Mouse (Mus musculus) neural tube, embryonic 14.5 days (tissue): ENCODE data around the gene Cct2. TPM values are rescaled to one million over a fixed set of nuclear protein-coding genes. Genes with fewer than 3 reads are reported as not detected.

Experiments used
- ATAC-seq: fragments of 200-750 bp; cut with Nextera tagmentation; 2 replicates; pipeline ENCODE4 v1.8.0; 2017; ENCODE audit warnings: low read depth, mild to moderate bottlenecking, moderate TSS enrichment, moderate library complexity
- H3K27ac ChIP-seq: fragments of 300-500 bp; sonication (generic); 2 replicates; pipeline ENCODE4 v1.5.1; 2014; ENCODE audit warnings: low read depth, mild to moderate bottlenecking, control low read depth, low read length, moderate library complexity, mixed read lengths
- H3K27me3 ChIP-seq: fragments of 300-500 bp; sonication (generic); 2 replicates; pipeline ENCODE4 v1.6.1; 2014; ENCODE audit warnings: low read length; ENCODE audit not compliant: control insufficient read depth, insufficient read depth
- H3K36me3 ChIP-seq: fragments of 300-500 bp; sonication (generic); 2 replicates; pipeline ENCODE4 v1.6.1; 2014; ENCODE audit warnings: low read length, mixed read lengths; ENCODE audit not compliant: control insufficient read depth, insufficient read depth
- H3K4me1 ChIP-seq: fragments of 300-500 bp; sonication (generic); 2 replicates; pipeline ENCODE4 v1.6.1; 2014; ENCODE audit warnings: low read length; ENCODE audit not compliant: control insufficient read depth, insufficient read depth
- H3K4me2 ChIP-seq: fragments of 300-500 bp; sonication (generic); 2 replicates; pipeline ENCODE4 v1.6.1; 2014; ENCODE audit warnings: mild to moderate bottlenecking, low read depth, low read length, control low read depth
- H3K4me3 ChIP-seq: fragments of 300-500 bp; sonication (generic); 2 replicates; pipeline ENCODE4 v1.5.1; 2014; ENCODE audit warnings: low read depth, low read length, control low read depth, mixed read lengths
- H3K9ac ChIP-seq: fragments of 300-500 bp; sonication (generic); replicated peaks from 2 replicates; pipeline ENCODE4 v1.6.1; 2014; ENCODE audit warnings: low read depth, mild to moderate bottlenecking, control low read depth, low read length, mixed read lengths
- H3K9me3 ChIP-seq: fragments of 300-500 bp; sonication (generic); 2 replicates; pipeline ENCODE4 v1.6.1; 2016; ENCODE audit warnings: low read length; ENCODE audit not compliant: control insufficient read depth
- WGBS: fragments of 180-500 bp; shearing (Covaris S2); extraction: QIAGEN DNeasy Blood & Tissue Kit; methylation state at CpG from one replicate; pipeline ENCODE4 v1.1.7; 2014; 5-methylcytosine and 5-hydroxymethylcytosine counted together
- polyA plus RNA-seq: library from polyadenylated mRNA; unstranded; fragments of >200 nt; fragmentation: Nextera tagmentation; extraction: Ambion mirVana; gene quantifications from 2 replicates; pipeline ENCODE4 v1.2.1, GENCODE M21; 2014

Cct2 gene
- polyA plus RNA-seq, 1 experiment from 2014 or later, result 272 TPM

- Histone ChIP-seq H3K9me3 (no peaks in the 10 kb centered on the region), H3K4me1 (peaks cover 4% of the 10 kb centered on the region; the same call in 1 of the 2 replicates), H3K4me3 (no peak overlapping the region), H3K4me2 (no peak overlapping the region), H3K9ac (no peak overlapping the region), H3K36me3 (no peaks in the 10 kb centered on the region), H3K27me3 (no peaks in the 10 kb centered on the region), H3K27ac (no peak overlapping the region)
- 80% methylated on average over 5 of the region's 5 CpGs for WGBS
- ATAC-seq, result no peak
Measured at GRCm38 (mm10) chr10:117014565-117014964, 49.0 kb downstream of the Cct2 start.

DNA sequence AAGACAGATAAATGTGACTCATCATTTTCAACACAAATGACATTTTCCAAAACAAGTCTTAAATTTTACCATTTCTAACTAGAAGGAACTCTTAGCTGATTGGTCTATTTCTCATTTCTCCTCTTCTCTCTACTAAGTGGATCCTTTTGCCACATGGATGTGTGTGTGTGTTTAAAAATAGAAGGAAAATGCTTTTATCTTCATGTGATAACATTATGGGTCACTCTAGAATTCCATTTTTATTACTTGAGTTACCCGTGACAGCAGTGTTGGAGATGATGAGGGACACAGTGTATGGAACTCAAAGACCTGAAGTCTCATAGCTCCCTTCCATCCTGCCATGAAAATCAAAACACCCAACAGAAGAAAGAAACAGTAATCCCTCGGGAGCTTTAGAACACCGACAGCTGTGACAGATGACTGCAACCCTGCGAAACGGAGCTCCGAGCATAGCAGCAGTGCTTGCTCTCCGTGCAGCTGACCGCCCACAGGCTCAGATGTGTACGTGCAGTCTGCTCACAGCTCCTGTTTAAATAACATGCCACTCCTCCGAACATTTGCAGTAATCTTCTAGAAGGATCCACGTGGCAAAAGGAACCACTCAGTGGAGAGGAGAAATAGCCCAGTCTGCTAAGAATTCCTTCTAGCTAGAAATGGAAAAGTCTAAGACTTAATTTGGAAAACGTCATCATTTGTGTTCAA is 49.8 kb downstream of the Cct2 start:
- H3K27me3 ChIP-seq, result no peaks in the 10 kb centered on the region
- 15% methylated on average over 12 of the region's 12 CpGs for WGBS
- peak; percentile 87 for ATAC-seq
- H3K9me3 ChIP-seq, result no peaks in the 10 kb centered on the region
- H3K36me3 ChIP-seq, result no peaks in the 10 kb centered on the region
- H3K4me2 ChIP-seq, result peak overlapping the region; percentile 27; the same call in 1 of the 2 replicates
- no peak overlapping the region for H3K9ac ChIP-seq
- H3K4me3 ChIP-seq, result no peak overlapping the region
- no peak overlapping the region for H3K27ac ChIP-seq
- peaks cover 4% of the 10 kb centered on the region; the same call in 1 of the 2 replicates for H3K4me1 ChIP-seq

- no peaks in the 10 kb centered on the region for H3K36me3 ChIP-seq
- 63% methylated on average over 8 of the region's 8 CpGs for WGBS
- H3K4me1 ChIP-seq, result peaks cover 4% of the 10 kb centered on the region; the same call in 1 of the 2 replicates
- ATAC-seq, result no peak
- H3K27ac ChIP-seq, result no peak overlapping the region
- no peak overlapping the region for H3K9ac ChIP-seq
- H3K27me3 ChIP-seq, result no peaks in the 10 kb centered on the region
- H3K9me3 ChIP-seq, result no peaks in the 10 kb centered on the region
- H3K4me2 ChIP-seq, result no peak overlapping the region
- H3K4me3 ChIP-seq, result no peak overlapping the region
Measured at GRCm38 (mm10) chr10:117011047-117011446, 52.6 kb downstream of the Cct2 start.

GRCm38 (mm10) chr10:117009691-117010090 is 53.9 kb downstream of the Cct2 start:
- Histone ChIP-seq H3K27me3 (no peaks in the 10 kb centered on the region), H3K4me3 (no peak overlapping the region), H3K27ac (no peak overlapping the region), H3K9me3 (no peaks in the 10 kb centered on the region), H3K4me1 (peaks cover 5% of the 10 kb centered on the region; the same call in 1 of the 2 replicates), H3K9ac (no peak overlapping the region), H3K36me3 (no peaks in the 10 kb centered on the region), H3K4me2 (no peak overlapping the region)
- no peak for ATAC-seq
- WGBS, result 91% methylated on average over 6 of the region's 6 CpGs

DNA sequence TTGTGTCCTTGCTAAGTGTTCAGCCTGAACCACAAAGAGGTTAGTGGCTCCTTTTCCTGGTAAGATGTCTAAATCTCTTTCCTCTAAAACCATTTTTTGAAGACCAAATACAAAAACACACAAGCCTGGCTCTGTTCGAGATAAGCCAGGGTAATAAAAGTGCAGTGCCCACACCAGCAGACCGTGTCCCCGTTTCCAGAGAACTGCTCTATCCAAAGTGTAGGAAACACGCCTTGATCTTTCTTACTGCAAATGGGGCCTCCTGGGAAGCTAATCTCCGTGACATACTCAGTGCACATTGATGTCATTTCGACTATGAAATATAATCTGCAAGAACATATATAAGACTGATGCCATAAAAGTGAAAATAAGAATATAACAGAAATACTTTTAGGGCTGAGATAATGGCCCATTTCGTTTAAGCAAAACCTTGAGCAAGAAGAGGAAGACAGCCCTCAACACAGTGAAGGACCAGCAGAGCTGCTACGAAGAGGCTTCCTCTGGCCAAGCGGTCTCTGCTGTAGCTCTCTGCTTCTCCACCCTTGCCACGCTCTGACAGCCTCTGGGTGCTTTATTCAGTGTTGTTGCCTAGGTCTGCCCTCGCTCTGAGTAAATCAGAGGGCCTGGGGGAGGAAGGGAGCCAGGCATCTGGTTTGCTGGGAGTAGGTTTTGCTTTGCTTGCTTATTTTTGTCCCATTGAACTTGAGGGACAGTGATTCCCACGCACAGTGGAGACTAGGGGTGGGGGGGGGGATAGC is 57.7 kb downstream of the Cct2 start:
- no peak overlapping the region for H3K9ac ChIP-seq
- no peak overlapping the region for H3K4me3 ChIP-seq
- H3K9me3 ChIP-seq, result no peaks in the 10 kb centered on the region
- H3K27me3 ChIP-seq, result no peaks in the 10 kb centered on the region
- H3K36me3 ChIP-seq, result no peaks in the 10 kb centered on the region
- no peak for ATAC-seq
- no peak overlapping the region for H3K27ac ChIP-seq
- H3K4me2 ChIP-seq, result no peak overlapping the region
- H3K4me1 ChIP-seq, result peaks cover 3% of the 10 kb centered on the region; the same call in 1 of the 2 replicates
- WGBS, result 65% methylated on average over 12 of the region's 12 CpGs

DNA sequence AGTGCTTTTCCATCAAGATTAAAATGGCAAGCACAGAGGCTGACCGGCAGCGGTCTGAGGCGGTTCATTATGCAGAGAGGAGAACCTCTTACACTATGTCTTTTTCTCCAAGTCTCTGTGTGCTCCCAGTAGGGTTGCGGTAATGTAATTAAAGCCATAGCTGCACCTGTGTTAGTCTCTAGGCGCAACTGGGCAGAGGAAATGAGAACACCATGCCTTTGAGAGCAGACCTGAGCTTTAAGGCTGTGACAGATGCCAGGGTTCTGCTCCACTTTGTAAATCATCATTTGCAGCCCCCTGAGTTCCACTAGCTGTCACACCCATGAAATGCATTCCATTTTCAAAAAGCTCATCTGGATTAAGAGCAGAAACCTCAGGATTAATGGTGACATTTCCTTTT is 58.9 kb downstream of the Cct2 start:
- peak; percentile 61; the same call in 1 of the 2 replicates for ATAC-seq
- peaks cover 3% of the 10 kb centered on the region; the same call in 1 of the 2 replicates for H3K4me1 ChIP-seq

More for the DNA sequence above, 58.9 kb downstream of the Cct2 start:
- no peaks in the 10 kb centered on the region for H3K36me3 ChIP-seq
- WGBS, result 57% methylated on average over 5 of the region's 5 CpGs
- H3K27ac ChIP-seq, result no peak overlapping the region
- H3K27me3 ChIP-seq, result no peaks in the 10 kb centered on the region
- no peak overlapping the region for H3K4me3 ChIP-seq
- H3K4me2 ChIP-seq, result no peak overlapping the region
- no peaks in the 10 kb centered on the region for H3K9me3 ChIP-seq
- H3K9ac ChIP-seq, result no peak overlapping the region

Other genes with a start within 250 kb of the Cct2 start
- 0.15 and 0.20 TPM in 2 replicates for gene Myrfl, start 166.9 kb downstream of the Cct2 start, polyA plus RNA-seq
- gene Rab3ip, start 113.0 kb downstream of the Cct2 start, polyA plus RNA-seq, result 59.6 and 60.7 TPM in 2 replicates
- not detected in 2 replicates for gene Gm10271, start 91.2 kb downstream of the Cct2 start, polyA plus RNA-seq
- gene Best3, start 77.5 kb downstream of the Cct2 start, polyA plus RNA-seq, result 0.13 and 0.19 TPM in 2 replicates
- gene Lrrc10, start 18.5 kb downstream of the Cct2 start, polyA plus RNA-seq, result 0.18 TPM in 1 of 2 replicates, not detected in the other
- gene Frs2, start 84.7 kb upstream of the Cct2 start, polyA plus RNA-seq, result 34.1 and 37.7 TPM in 2 replicates
- 118 and 126 TPM in 2 replicates for gene Yeats4, start 160.7 kb upstream of the Cct2 start, polyA plus RNA-seq
- gene 9530003J23Rik, start 174.9 kb upstream of the Cct2 start, polyA plus RNA-seq, result not detected in 2 replicates
- gene Lyz2, start 218.5 kb upstream of the Cct2 start, polyA plus RNA-seq, result 10.3 and 29.8 TPM in 2 replicates
- not detected in 2 replicates for gene Lyz1, start 229.1 kb upstream of the Cct2 start, polyA plus RNA-seq